Mouse (Mus musculus) forebrain, embryonic 14.5 days (tissue): ENCODE measurements around the gene Zfyve16. TPM values are rescaled to one million over a fixed set of nuclear protein-coding genes. Genes with fewer than 3 reads are reported as not detected.

Source experiments
- polyA plus RNA-seq: library from polyadenylated mRNA; unstranded; fragments of >200 nt; fragmentation: Nextera tagmentation; extraction: Ambion mirVana; gene quantifications from 2 replicates; pipeline ENCODE4 v1.2.1, GENCODE M21; 2014

Zfyve16 gene
- polyA plus RNA-seq, 1 experiment from 2014 or later = 9.4 TPM

Other genes starting within 250 kb of the Zfyve16 start
- 0.24 and 0.30 TPM in 2 replicates for gene Gm20379, start 224.9 kb downstream of the Zfyve16 start, polyA plus RNA-seq
- gene Dhfr, start 176.1 kb downstream of the Zfyve16 start, polyA plus RNA-seq = 9.1 and 10.8 TPM in 2 replicates
- 26.9 and 29.7 TPM in 2 replicates for gene Msh3, start 175.9 kb downstream of the Zfyve16 start, polyA plus RNA-seq
- 0.22 and 0.74 TPM in 2 replicates for gene Ankrd34b, start 105.0 kb downstream of the Zfyve16 start, polyA plus RNA-seq
- 0.32 and 0.34 TPM in 2 replicates for gene Fam151b, start 46.9 kb downstream of the Zfyve16 start, polyA plus RNA-seq
- not detected in 2 replicates for gene Spz1, start 45.3 kb upstream of the Zfyve16 start, polyA plus RNA-seq
- gene Serinc5, start 80.2 kb upstream of the Zfyve16 start, polyA plus RNA-seq = 13.7 and 15.5 TPM in 2 replicates